Mouse (Mus musculus): ENCODE measurements around the gene Ghdc.

- no peak for TF ChIP-seq CTCF (IDR thresholded peaks at IDR 0.05; ENCODE audit: control insufficient read depth, insufficient read depth, low read length)
- no peak for TF ChIP-seq POLR2A (IDR thresholded peaks at IDR 0.05; ENCODE audit: borderline replicate concordance, control insufficient read depth, low read depth, low read length)
Observed at GRCm38 (mm10) chr11:100720345-100720744, 50.4 kb downstream of the Ghdc start.

Measured in bone marrow, adult 2 months (tissue).